Mouse (Mus musculus) ES-E14 (cell line): Measurements from ENCODE around the gene Atg9b.

ENCODE experiments used
- MAFK ChIP-seq: IDR thresholded peaks from 2 replicates; pipeline ENCODE4 v1.6.1; 2014; ENCODE audit warnings: mild to moderate bottlenecking, low read depth, low read length, inconsistent platforms; ENCODE audit not compliant: insufficient read depth
- ZC3H11A ChIP-seq: IDR thresholded peaks from 2 replicates; pipeline ENCODE4 v1.6.1; 2012; ENCODE audit warnings: low read depth, mild to moderate bottlenecking, inconsistent platforms, low read length, borderline replicate concordance

- TF ChIP-seq ZC3H11A, result no peak
- no peak for TF ChIP-seq MAFK
Observed at GRCm38 (mm10) chr5:24343379-24343778, 48.6 kb downstream of the Atg9b start.
